Mouse (Mus musculus) liver, postnatal 0 days (tissue): Measurements from ENCODE around the gene Kras. TPM values are rescaled to one million over a fixed set of nuclear protein-coding genes. Genes with fewer than 3 reads are reported as not detected.

Experiments used
- ATAC-seq: fragments of 200-750 bp; cut with Nextera tagmentation; 2 replicates; pipeline ENCODE4 v1.8.0; 2017; ENCODE audit warnings: mild to moderate bottlenecking, moderate library complexity
- DNase-seq: peaks from one replicate; pipeline ENCODE4 v3.0.0-alpha.2; 2016
- H3K27ac ChIP-seq: fragments of 300-500 bp; sonication (generic); 2 replicates; pipeline ENCODE4 v1.5.1; 2014; ENCODE audit warnings: antibody characterized with exemption, moderate library complexity, mild to moderate bottlenecking, low read depth
- H3K27me3 ChIP-seq: fragments of 300-500 bp; sonication (generic); 2 replicates; pipeline ENCODE4 v1.6.1; 2014; ENCODE audit warnings: low read length, control low read depth, mixed read lengths; ENCODE audit not compliant: insufficient read depth
- H3K36me3 ChIP-seq: fragments of 300-500 bp; sonication (generic); replicated peaks from 2 replicates; pipeline ENCODE4 v1.6.1; 2014; ENCODE audit warnings: mild to moderate bottlenecking, control low read depth, low read length, moderate library complexity, mixed read lengths; ENCODE audit not compliant: insufficient read depth
- H3K4me1 ChIP-seq: fragments of 300-500 bp; sonication (generic); 2 replicates; pipeline ENCODE4 v1.6.1; 2014; ENCODE audit warnings: antibody characterized with exemption, mild to moderate bottlenecking, control low read depth; ENCODE audit not compliant: insufficient read depth
- H3K4me2 ChIP-seq: fragments of 300-500 bp; sonication (generic); 2 replicates; pipeline ENCODE4 v1.6.1; 2014; ENCODE audit warnings: low read depth, mild to moderate bottlenecking, low read length, moderate library complexity, mixed read lengths
- H3K4me3 ChIP-seq: fragments of 300-500 bp; sonication (generic); 2 replicates; pipeline ENCODE4 v1.5.1; 2014; ENCODE audit warnings: low read depth, low read length
- H3K9ac ChIP-seq: fragments of 300-500 bp; sonication (generic); replicated peaks from 2 replicates; pipeline ENCODE4 v1.6.1; 2014; ENCODE audit warnings: mild to moderate bottlenecking, moderate library complexity
- H3K9me3 ChIP-seq: fragments of 300-500 bp; sonication (generic); 2 replicates; pipeline ENCODE4 v1.6.1; 2016; ENCODE audit warnings: mild to moderate bottlenecking, control low read depth, low read length, mixed read lengths
- CTCF ChIP-seq: sonication (generic); IDR thresholded peaks from 2 replicates; pipeline ENCODE4 v1.5.1; 2016; ENCODE audit warnings: antibody characterized with exemption, low read depth
- EP300 ChIP-seq: IDR thresholded peaks from 2 replicates; pipeline ENCODE4 v1.6.1; 2016; ENCODE audit warnings: antibody characterized with exemption, low read depth, mild to moderate bottlenecking
- WGBS: fragments of 180-500 bp; shearing (Covaris S2); extraction: QIAGEN DNeasy Blood & Tissue Kit; methylation state at CpG from one replicate; pipeline ENCODE4 v1.1.7; 2014; ENCODE audit not compliant: insufficient replicate concordance; 5-methylcytosine and 5-hydroxymethylcytosine counted together
- polyA plus RNA-seq: library from polyadenylated mRNA; unstranded; fragments of >200 nt; fragmentation: Nextera tagmentation; extraction: Ambion mirVana; gene quantifications from 2 replicates; pipeline ENCODE4 v1.2.1, GENCODE M21; 2015

The Kras gene
- polyA plus RNA-seq, 1 experiment from 2014 or later: 41.0 TPM

DNA sequence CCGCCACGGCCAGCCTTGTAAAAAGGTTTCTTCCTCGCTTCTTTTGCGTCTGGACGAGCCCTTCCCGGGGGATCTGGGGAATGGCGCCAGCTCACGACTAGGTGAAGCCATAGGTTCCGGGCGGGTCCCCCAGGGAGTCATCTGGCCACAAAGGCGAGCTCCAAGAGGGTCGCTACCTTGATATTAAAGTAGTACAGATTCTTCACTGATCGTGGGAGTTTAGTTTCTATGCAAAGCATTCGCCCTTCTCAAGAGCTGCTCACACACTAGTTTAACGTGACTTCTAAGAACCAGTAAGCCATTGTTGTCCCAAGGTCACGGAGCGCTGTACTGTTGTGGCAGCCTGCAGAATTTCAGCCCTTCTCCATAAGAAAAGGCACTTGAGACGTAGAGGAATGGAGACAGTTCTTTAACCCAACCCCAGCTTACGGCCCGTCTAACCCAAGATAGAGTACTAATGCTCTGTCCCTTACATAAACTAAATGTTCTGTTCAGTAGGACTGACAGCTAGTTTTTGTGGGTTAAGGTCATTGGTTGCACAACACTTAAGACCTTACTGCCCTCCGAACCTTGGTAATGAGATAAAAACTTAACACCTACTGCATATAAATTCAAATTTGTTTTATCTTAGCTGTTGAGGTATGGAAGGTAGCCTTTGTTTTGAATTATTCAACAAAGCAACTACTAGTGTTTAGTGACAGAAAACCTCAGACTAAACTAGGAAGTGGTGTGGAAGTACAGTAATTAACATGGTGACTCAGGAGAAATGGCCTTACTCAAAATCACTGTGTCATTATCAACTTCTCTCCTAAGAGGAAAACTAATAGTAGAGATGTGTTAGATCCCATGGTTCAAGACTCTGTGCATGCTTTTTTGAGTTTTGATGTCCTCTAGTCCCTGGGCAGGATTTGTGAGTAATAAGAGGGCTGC is 38.4 kb downstream of the Kras start:
- 1% methylated on average over 21 of the region's 21 CpGs for WGBS
- 0 out of 2 replicates have a peak, but pooled peaks have one; percentile 8 for TF ChIP-seq CTCF
- TF ChIP-seq EP300: no peak; the same call in 1 of the 2 replicates
- Histone ChIP-seq H3K4me1 (peaks cover 12% of the 10 kb centered on the region), H3K27ac (peak overlapping the region; percentile 93), H3K36me3 (peaks cover 3% of the 10 kb centered on the region), H3K9ac (peak overlapping the region; percentile 82), H3K9me3 (no peaks in the 10 kb centered on the region), H3K4me2 (peak overlapping the region; percentile 79), H3K27me3 (no peaks in the 10 kb centered on the region), H3K4me3 (peak overlapping the region; percentile 68)
- ATAC-seq: peak; percentile 27
- no peak for DNase-seq

DNA sequence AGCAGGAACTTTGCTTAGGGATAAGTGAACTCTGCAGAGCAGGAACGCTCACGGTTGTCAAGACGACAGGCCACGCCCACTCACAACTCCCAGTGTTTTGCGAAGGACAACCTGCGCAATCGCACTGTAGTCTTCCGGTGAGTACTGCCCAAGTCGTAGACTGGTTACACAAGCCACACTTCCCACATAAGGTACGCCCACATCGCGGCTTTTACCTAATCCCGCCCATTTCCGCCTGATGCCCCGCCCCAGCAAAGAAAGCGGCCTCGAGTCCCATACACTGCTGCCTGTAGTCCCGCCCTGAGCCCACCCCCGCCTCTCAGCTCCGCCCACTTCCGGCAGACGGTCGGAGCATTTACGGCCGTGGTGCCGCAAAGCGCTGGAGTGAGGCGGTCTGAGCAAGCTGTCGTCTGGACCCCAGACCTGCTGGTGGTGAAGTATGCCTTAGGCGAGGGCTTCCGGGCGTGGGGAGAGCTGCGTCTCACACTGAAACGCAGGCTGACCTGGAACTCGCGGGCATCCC is 39.2 kb downstream of the Kras start, which contains the start of the genes Casc1 and Etfrf1:
Gene Casc1, minus strand, starts transcription at position 190 of the 523 bp plus-strand sequence.
Gene Etfrf1, plus strand, starts transcription at position 319 of the 523 bp plus-strand sequence.
- Histone ChIP-seq H3K4me2 (peak within 1 kb of the TSS; percentile 79), H3K9ac (peak within 1 kb of the TSS; percentile 82), H3K4me3 (peak within 1 kb of the TSS; percentile 68), H3K36me3 (no peaks in the 10 kb centered on the region; the same call in 1 of the 2 replicates), H3K4me1 (peaks cover 12% of the 10 kb centered on the region), H3K27me3 (no peaks in the 10 kb centered on the region), H3K27ac (peak within 1 kb of the TSS; percentile 93), H3K9me3 (no peaks in the 10 kb centered on the region)
- TF ChIP-seq CTCF: no peak
- TF ChIP-seq EP300: no peak
- DNase-seq (peak; percentile 99), ATAC-seq (peak; percentile 99)
- WGBS: 0% methylated on average over 36 of the region's 36 CpGs

DNA sequence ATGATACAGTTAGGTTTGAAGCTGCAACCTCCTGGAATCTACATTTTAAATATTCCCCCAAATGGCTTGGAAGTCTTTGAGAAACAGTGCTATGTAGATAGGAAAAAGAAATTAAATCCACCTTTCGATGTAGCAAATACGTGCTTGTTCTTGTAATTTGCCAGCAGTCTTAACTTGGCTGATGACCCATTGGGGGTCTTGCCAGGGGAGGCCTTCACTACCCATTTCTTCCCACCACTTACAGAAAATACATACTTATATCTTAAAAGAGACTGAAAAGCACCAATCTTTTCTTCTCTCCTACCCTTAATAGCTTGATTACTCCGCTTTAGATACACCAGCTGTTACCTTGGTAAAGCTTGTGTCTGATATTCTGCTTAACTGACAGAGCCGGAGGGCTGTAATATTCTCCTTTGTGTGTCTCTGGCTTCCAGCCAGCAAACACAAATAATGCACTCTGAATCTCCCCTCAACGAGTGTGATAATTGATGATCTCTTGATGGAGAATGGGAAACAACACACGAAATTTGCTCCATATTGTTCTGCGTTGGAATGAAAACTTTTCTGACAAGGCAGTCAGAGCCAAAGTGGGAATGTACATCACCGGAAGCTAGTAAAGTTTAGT is 39.9 kb downstream of the Kras start:
- peaks cover 12% of the 10 kb centered on the region for H3K4me1 ChIP-seq
- peak overlapping the region; percentile 79 for H3K4me2 ChIP-seq
- no peaks in the 10 kb centered on the region for H3K9me3 ChIP-seq
- ATAC-seq: no peak
- H3K36me3 ChIP-seq: no peaks in the 10 kb centered on the region; the same call in 1 of the 2 replicates
- no peak overlapping the region for H3K27ac ChIP-seq
- TF ChIP-seq CTCF (no peak), EP300 (no peak)
- no peak for DNase-seq
- H3K27me3 ChIP-seq: no peaks in the 10 kb centered on the region
- no peak overlapping the region for H3K9ac ChIP-seq
- WGBS: 36% methylated on average over 8 of the region's 8 CpGs
- H3K4me3 ChIP-seq: peak overlapping the region; percentile 68

DNA sequence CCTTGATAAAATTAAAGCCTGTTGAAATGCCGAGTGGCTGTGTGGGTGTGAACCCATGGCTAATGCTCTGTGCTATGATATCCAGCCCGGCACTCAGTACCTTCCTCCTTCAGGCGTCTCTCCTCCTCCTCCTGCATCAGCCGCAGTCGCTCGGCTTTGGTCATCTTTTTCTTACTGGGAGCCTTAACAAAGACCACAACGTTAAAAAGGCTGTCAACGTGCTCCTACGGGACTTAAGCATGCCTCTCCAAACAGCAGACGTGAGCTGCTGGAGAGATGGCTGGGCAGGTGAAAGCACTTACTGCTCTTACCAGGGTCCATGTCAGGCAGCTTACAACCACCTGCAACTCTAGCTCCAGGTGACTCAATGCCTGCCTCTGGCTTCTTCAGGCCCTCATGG is 44.9 kb downstream of the Kras start:
- 79% methylated on average over 10 of the region's 10 CpGs for WGBS
- no peak for ATAC-seq
- H3K36me3 ChIP-seq: no peaks in the 10 kb centered on the region
- H3K9me3 ChIP-seq: no peaks in the 10 kb centered on the region
- H3K27ac ChIP-seq: no peak overlapping the region
- DNase-seq: no peak
- no peak overlapping the region for H3K4me2 ChIP-seq
- TF ChIP-seq CTCF (no peak), EP300 (no peak)
- no peaks in the 10 kb centered on the region for H3K27me3 ChIP-seq
- H3K4me3 ChIP-seq: no peak overlapping the region
- H3K9ac ChIP-seq: no peak overlapping the region
- peaks cover 1% of the 10 kb centered on the region; the same call in 1 of the 2 replicates for H3K4me1 ChIP-seq

DNA sequence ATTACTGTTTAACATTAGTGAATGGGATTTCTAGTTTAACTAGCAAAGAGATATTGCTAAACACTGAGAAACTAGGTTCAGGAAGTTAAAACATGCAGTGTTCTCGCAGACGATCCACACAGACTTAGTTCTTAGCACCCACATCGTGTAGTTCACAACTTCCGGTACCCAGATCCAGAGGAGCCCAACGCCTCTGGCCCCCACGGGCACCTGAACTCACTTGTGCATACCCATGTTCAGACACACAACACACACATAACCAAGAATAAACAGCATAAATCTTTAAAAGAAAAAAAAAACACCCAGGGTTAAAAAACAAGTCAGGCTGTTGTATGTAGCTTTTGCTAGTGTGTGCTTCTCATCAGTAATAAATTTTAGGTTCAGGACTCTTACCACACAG is 45.6 kb downstream of the Kras start:
- H3K27ac ChIP-seq: no peak overlapping the region
- H3K4me3 ChIP-seq: no peak overlapping the region
- ATAC-seq (no peak), DNase-seq (no peak)
- H3K36me3 ChIP-seq: no peaks in the 10 kb centered on the region
- TF ChIP-seq EP300 (no peak), CTCF (no peak)
- 77% methylated on average over 6 of the region's 6 CpGs for WGBS
- H3K27me3 ChIP-seq: no peaks in the 10 kb centered on the region
- H3K4me1 ChIP-seq: no peaks in the 10 kb centered on the region
- no peak overlapping the region for H3K4me2 ChIP-seq
- no peak overlapping the region for H3K9ac ChIP-seq
- H3K9me3 ChIP-seq: no peaks in the 10 kb centered on the region
